Mouse (Mus musculus) kidney, adult 2 months (tissue): ENCODE measurements at regions not wholly inside any gene's neighbourhood (a gene's known extent, or its start where the extent isn't known, plus 50 kb on each side); places are given as distances from the start of the nearest gene placed in this dataset.

Experiments used
- CTCF ChIP-seq: fragments of 200-500 bp; conservative IDR thresholded peaks from 2 replicates; pipeline ENCODE4 v1.5.1; 2011; ENCODE audit warnings: low read depth, mild to moderate bottlenecking, control low read depth, low read length, moderate library complexity, mixed read lengths; ENCODE audit not compliant: insufficient read depth, insufficient read length
- POLR2A ChIP-seq: fragments of 200-500 bp; IDR thresholded peaks from one replicate; pipeline ENCODE4 v1.6.1; 2011; ENCODE audit warnings: low read depth, low read length, control low read depth

GRCm38 (mm10) chr15:14780727-14781126 lies 1607.3 kb upstream of the Cdh6 start:
- no peak for TF ChIP-seq POLR2A
- TF ChIP-seq CTCF, result no peak
